In the genomic region with DNA sequence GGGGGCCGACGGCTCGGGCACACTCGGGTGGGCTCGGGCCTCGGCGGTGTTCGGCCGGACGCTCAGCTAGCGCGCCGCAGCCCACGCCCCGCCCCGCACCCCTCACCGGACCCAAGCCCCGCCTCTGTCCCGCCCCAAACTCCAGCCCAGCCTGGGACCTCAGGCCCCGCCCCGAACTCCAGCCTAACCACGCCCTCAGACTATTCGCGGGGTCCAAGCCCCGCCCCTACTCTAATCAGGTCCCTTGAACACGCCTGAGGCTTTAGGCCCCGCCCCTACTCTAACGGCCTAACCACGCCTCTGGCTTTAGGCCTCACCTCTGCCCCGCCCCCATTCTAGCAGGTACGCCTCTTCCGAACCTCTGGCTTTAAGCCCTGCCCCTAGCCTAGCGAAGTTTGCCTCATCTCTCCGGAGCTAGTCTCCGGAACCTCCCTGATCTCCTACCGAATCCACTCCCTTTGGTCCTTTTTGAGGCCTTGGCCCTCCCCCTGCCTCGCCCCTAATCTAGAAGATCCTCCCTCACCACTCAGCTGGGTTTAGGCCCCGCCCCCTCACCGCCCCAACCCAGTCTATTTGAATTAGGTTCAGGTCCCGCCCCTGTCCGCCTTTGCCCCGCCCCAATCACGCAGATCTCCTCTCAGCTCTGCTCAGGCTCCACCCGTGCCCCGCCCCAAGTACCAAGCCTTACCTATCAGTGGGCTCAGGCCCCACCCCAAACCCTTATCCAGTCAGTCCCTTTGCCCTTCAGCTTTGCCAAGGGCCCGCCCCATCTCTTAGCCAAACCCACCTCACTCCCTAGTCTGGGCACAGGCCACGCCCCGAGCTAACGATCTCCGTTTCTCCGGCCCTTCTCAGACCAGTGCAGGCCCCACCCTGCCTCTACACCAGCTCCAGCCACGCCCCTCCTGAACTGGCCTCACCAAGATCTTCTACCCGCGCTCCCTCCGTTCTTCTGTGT, we compare ENCODE assay signal across 8 mouse cellular contexts. TPM values are rescaled to one million over a fixed set of nuclear protein-coding genes. Genes with fewer than 3 reads are reported as not detected.
DNase-seq lines count a peak whose midpoint lies in the region; ATAC-seq lines count a peak whose summit lies in the region.

No protein-coding gene starts in this region.

- ATAC-seq in heart, embryonic 13.5 days (ENCODE audit: extremely low read depth, insufficient number of reproducible peaks, low FRiP score, low TSS enrichment), result peak; percentile 85
- ATAC-seq in liver, embryonic 12.5 days, result peak; percentile 91
- peak; percentile 94 for ATAC-seq in stomach, embryonic 15.5 days (ENCODE audit: insufficient read depth, low FRiP score, low read depth)

- no peaks in the 10 kb centered on the region for H3K36me3 ChIP-seq in heart, embryonic 13.5 days
- no peaks in the 10 kb centered on the region for H3K36me3 ChIP-seq in liver, embryonic 12.5 days
- no peaks in the 10 kb centered on the region for H3K36me3 ChIP-seq in stomach, embryonic 15.5 days

- H3K4me3 ChIP-seq in brown adipose tissue, adult 24 weeks (ENCODE audit: insufficient read depth, low read depth, low read length), result peak overlapping the region; percentile 62
- H3K4me3 ChIP-seq in heart, embryonic 13.5 days, result peak overlapping the region; percentile 80
- peak overlapping the region; percentile 68 for H3K4me3 ChIP-seq in liver, embryonic 12.5 days
- peak overlapping the region; percentile 76 for H3K4me3 ChIP-seq in stomach, embryonic 15.5 days (replicated peaks)

- H3K27ac ChIP-seq in brown adipose tissue, adult 24 weeks (replicated peaks; ENCODE audit: low read depth, low read length), result no peak overlapping the region
- peak overlapping the region; percentile 70 for H3K27ac ChIP-seq in heart, embryonic 13.5 days (replicated peaks)
- peak overlapping the region; percentile 36 for H3K27ac ChIP-seq in liver, embryonic 12.5 days
- peak overlapping the region; percentile 81 for H3K27ac ChIP-seq in stomach, embryonic 15.5 days

- H3K4me2 ChIP-seq in heart, embryonic 13.5 days, result peak overlapping the region; percentile 98
- peak overlapping the region; percentile 98 for H3K4me2 ChIP-seq in liver, embryonic 12.5 days
- H3K4me2 ChIP-seq in stomach, embryonic 15.5 days, result peak overlapping the region; percentile 91

- 0 out of 2 replicates have a peak, but pooled peaks cover 3% of the 10 kb centered on the region for H3K4me1 ChIP-seq in brown adipose tissue, adult 24 weeks (ENCODE audit: control insufficient read depth, insufficient read depth, insufficient read length, low read length)
- peaks cover 28% of the 10 kb centered on the region for H3K4me1 ChIP-seq in heart, embryonic 13.5 days
- H3K4me1 ChIP-seq in liver, embryonic 12.5 days, result peaks cover 29% of the 10 kb centered on the region
- peaks cover 16% of the 10 kb centered on the region for H3K4me1 ChIP-seq in stomach, embryonic 15.5 days

- H3K27me3 ChIP-seq in heart, embryonic 13.5 days (replicated peaks), result peaks cover 33% of the 10 kb centered on the region
- peaks cover 55% of the 10 kb centered on the region for H3K27me3 ChIP-seq in liver, embryonic 12.5 days (replicated peaks)
- 0 out of 2 replicates have a peak, but pooled peaks cover 3% of the 10 kb centered on the region for H3K27me3 ChIP-seq in stomach, embryonic 15.5 days (replicated peaks)

- peak overlapping the region; percentile 89 for H3K9ac ChIP-seq in heart, embryonic 13.5 days
- H3K9ac ChIP-seq in liver, embryonic 12.5 days, result peak overlapping the region; percentile 66
- peak overlapping the region; percentile 40 for H3K9ac ChIP-seq in stomach, embryonic 15.5 days

- peak; percentile 95 for DNase-seq in CD4-positive, CD25-positive, alpha-beta regulatory T cell, adult 2 months (ENCODE audit: low read depth, low spot score)
- DNase-seq in fat pad, adult 2 months (ENCODE audit: extremely low read depth, low read depth, low spot score), result peak; percentile 86
- DNase-seq in kidney, postnatal 10 days, result peak; percentile 100
- peak; percentile 95 to 97 for DNase-seq in natural killer cell, adult 2 months (ENCODE audit: low spot score in 2 of 2)

- WGBS in heart, embryonic 13.5 days, result under 1% methylated on average over 54 of the region's 55 CpGs
- under 1% methylated on average over 53 of the region's 55 CpGs for WGBS in liver, embryonic 12.5 days (ENCODE audit: insufficient replicate concordance)
- under 1% methylated on average over 55 of the region's 55 CpGs for WGBS in stomach, embryonic 15.5 days

- H3K9me3 ChIP-seq in heart, embryonic 13.5 days, result no peaks in the 10 kb centered on the region
- no peaks in the 10 kb centered on the region for H3K9me3 ChIP-seq in liver, embryonic 12.5 days (replicated peaks)
- H3K9me3 ChIP-seq in stomach, embryonic 15.5 days, result no peaks in the 10 kb centered on the region

RNA-seq across cellular contexts. Expression of a gene that starts 0.6 kb away (rescaled TPM):
- 3.6 and 17.9 TPM in 2 replicates for polyA plus RNA-seq in brown adipose tissue, adult 24 weeks (2012; ENCODE audit: insufficient read depth, insufficient read length, missing spikeins)
- 10.4 and 11.0 TPM in 2 replicates for polyA plus RNA-seq in heart, embryonic 13.5 days (2015; fragmentation: Nextera tagmentation; extraction: Ambion mirVana)
- 2.1 and 2.3 TPM in 2 replicates for polyA plus RNA-seq in liver, embryonic 12.5 days (2016; fragmentation: Nextera tagmentation; extraction: Ambion mirVana)
- 14.0 and 14.4 TPM in 2 replicates for polyA plus RNA-seq in stomach, embryonic 15.5 days (2015; fragmentation: Nextera tagmentation; extraction: Ambion mirVana)
